Mouse (Mus musculus) retina, embryonic 14.5 days (tissue): ENCODE measurements around the gene Lhx6.

Experiments
- DNase-seq: peaks from one replicate; pipeline ENCODE4 v3.0.0-alpha.2; 2015; ENCODE audit warnings: low spot score

The Lhx6 gene

GRCm38 (mm10) chr2:36093301-36093700, 11.9 kb downstream of the Lhx6 start:
- no peak for DNase-seq

GRCm38 (mm10) chr2:36092748-36093147, 12.5 kb downstream of the Lhx6 start:
- no peak for DNase-seq

- DNase-seq, result peak; percentile 84
These were observed 14.1 kb downstream of the Lhx6 start for GRCm38 (mm10) chr2:36090853-36091741.

- DNase-seq, result no peak
These were observed 16.0 kb downstream of the Lhx6 start for GRCm38 (mm10) chr2:36089190-36089589.

- DNase-seq, result no peak
These were observed 20.2 kb downstream of the Lhx6 start for GRCm38 (mm10) chr2:36085041-36085440.

GRCm38 (mm10) chr2:36082802-36083580, 22.2 kb downstream of the Lhx6 start:
- DNase-seq, result no peak

GRCm38 (mm10) chr2:36081446-36081845, 23.8 kb downstream of the Lhx6 start:
- no peak for DNase-seq

GRCm38 (mm10) chr2:36077160-36077761, 27.9 kb downstream of the Lhx6 start:
- no peak for DNase-seq

- DNase-seq, result no peak
These were observed 30.0 kb downstream of the Lhx6 start for GRCm38 (mm10) chr2:36075210-36075609.

- DNase-seq, result no peak
These were observed 31.4 kb downstream of the Lhx6 start for GRCm38 (mm10) chr2:36073781-36074180.

GRCm38 (mm10) chr2:36071660-36072305, 33.4 kb downstream of the Lhx6 start:
- no peak for DNase-seq

GRCm38 (mm10) chr2:36067132-36067531, 38.1 kb downstream of the Lhx6 start:
- DNase-seq, result no peak

GRCm38 (mm10) chr2:36061409-36061808, 43.8 kb downstream of the Lhx6 start:
- no peak for DNase-seq

- no peak for DNase-seq
These were observed 49.0 kb downstream of the Lhx6 start for GRCm38 (mm10) chr2:36056248-36056647.

- DNase-seq, result no peak
These were observed 52.0 kb downstream of the Lhx6 start for GRCm38 (mm10) chr2:36053249-36053648.

GRCm38 (mm10) chr2:36049567-36049954, 55.6 kb downstream of the Lhx6 start:
- DNase-seq, result no peak

GRCm38 (mm10) chr2:36048748-36049566, 56.3 kb downstream of the Lhx6 start, which contains the start of the genes Ndufa8 and Morn5:
TSS of gene Ndufa8 (minus strand) at chr2:36049406.
TSS of gene Morn5 (plus strand) at chr2:36049458.
- DNase-seq, result peak; percentile 100

GRCm38 (mm10) chr2:36048164-36048563, 57.0 kb downstream of the Lhx6 start:
- no peak for DNase-seq

GRCm38 (mm10) chr2:36040872-36041271, 64.3 kb downstream of the Lhx6 start:
- no peak for DNase-seq

GRCm38 (mm10) chr2:36039297-36039985, 65.8 kb downstream of the Lhx6 start:
- no peak for DNase-seq
